Mouse (Mus musculus) cerebellum, adult 2 months (tissue): ENCODE measurements around the gene Abo. TPM values are rescaled to one million over a fixed set of nuclear protein-coding genes. Genes with fewer than 3 reads are reported as not detected.

Experiments used
- DNase-seq, 2 experiments: peaks; one replicate each; pipeline ENCODE4 v3.0.0; 2021
- H3K27ac ChIP-seq: fragments of 200-500 bp; 2 replicates; pipeline ENCODE4 v1.5.1; 2012; ENCODE audit warnings: low read length, control low read depth, inconsistent platforms; ENCODE audit not compliant: insufficient read depth
- H3K27me3 ChIP-seq: fragments of 200-500 bp; 2 replicates; pipeline ENCODE4 v1.6.1; 2012; ENCODE audit warnings: inconsistent platforms, mild to moderate bottlenecking, low read length, moderate library complexity; ENCODE audit not compliant: control insufficient read depth, insufficient read depth
- H3K4me1 ChIP-seq: fragments of 200-500 bp; 2 replicates; pipeline ENCODE4 v1.6.1; 2011; ENCODE audit warnings: low read length; ENCODE audit not compliant: control insufficient read depth, insufficient read depth
- H3K4me3 ChIP-seq: fragments of 200-500 bp; replicated peaks from 2 replicates; pipeline ENCODE3; 2011; ENCODE audit warnings: mild to moderate bottlenecking, low read depth, low read length, control low read depth; ENCODE audit not compliant: insufficient read depth
- CTCF ChIP-seq: fragments of 200-500 bp; IDR thresholded peaks from 2 replicates; pipeline ENCODE4 v1.5.1; 2011; ENCODE audit warnings: low read depth, mild to moderate bottlenecking, control low read depth, low read length, moderate library complexity, borderline replicate concordance; ENCODE audit not compliant: insufficient read depth
- POLR2A ChIP-seq: fragments of 200-500 bp; IDR thresholded peaks from 2 replicates; pipeline ENCODE4 v1.6.1; 2011; ENCODE audit warnings: low read length, control low read depth, borderline replicate concordance; ENCODE audit not compliant: insufficient read depth
- WGBS: fragments of 180-500 bp; shearing (Covaris S2); methylation state at CpG from one replicate; pipeline ENCODE4 v1.1.7; 2018; 5-methylcytosine and 5-hydroxymethylcytosine counted together
- polyA plus RNA-seq: library from polyadenylated mRNA; depleted of rRNA; stranded (reverse); fragments of >200 nt; gene quantifications from 2 replicates; pipeline ENCODE4 v1.2.3, GENCODE M21; 2012

The Abo gene
- polyA plus RNA-seq, 1 experiment: 0.08 TPM

DNA sequence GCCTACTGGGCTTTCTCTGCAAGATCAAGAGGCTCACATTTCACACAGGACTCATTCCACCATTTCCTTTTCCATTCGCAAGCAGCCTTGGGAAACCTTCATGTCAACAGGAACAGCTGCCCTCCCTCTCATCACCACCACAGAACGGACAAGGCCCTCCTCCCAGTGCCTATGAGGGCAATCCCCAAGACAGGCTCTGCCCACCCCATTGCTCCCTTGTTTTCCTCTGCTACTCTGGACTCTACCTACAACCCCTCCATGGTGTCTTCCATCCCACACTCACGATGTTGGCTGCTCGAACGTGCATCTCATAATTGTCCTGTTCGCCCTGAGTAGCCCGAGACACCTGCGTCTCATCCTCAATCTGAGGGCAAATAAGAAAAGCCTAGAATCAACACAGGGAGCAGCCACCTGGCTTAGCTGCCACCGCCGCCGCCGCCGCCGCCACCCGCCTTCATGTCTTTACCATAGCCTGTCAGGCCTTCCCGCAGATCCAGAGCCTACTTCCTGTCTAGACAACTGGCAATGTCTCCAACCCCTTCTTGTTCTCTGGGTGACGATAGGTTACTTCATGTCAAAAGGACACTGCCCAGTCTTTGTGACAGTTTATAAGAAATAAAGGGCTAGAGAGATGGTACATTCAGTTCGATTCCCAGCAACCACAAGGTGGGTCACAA is 44.1 kb upstream of the Abo start:
- WGBS: 80% methylated on average over 18 of the region's 18 CpGs
- Histone ChIP-seq H3K4me1 (peaks cover 8% of the 10 kb centered on the region), H3K4me3 (no peak overlapping the region), H3K27ac (no peak overlapping the region), H3K27me3 (no peaks in the 10 kb centered on the region)
- TF ChIP-seq POLR2A (no peak), CTCF (no peak)
- DNase-seq: no peak

DNA sequence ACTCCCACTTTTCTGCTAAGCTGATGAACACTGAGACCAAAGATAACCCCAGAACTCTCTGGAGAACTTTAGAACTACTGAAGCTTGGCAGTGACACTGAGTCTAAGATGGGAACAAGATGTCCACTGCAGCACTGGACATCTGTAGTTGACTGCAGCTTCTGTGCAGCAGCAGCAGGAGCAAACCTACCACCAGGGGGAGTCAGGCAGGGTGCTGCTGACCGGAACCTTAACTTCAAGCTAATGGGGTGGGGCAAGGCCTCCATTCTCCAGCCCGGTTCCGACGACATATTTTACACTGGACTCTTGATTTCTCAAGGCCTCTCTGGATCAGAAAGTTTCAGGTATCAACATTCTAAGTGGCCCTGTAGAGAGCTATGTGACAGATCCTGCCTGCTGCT is 42.3 kb upstream of the Abo start:
- no peak for DNase-seq
- no peak overlapping the region for H3K4me3 ChIP-seq
- no peak overlapping the region for H3K27ac ChIP-seq
- no peaks in the 10 kb centered on the region for H3K27me3 ChIP-seq
- no peak for TF ChIP-seq POLR2A
- TF ChIP-seq CTCF: peak; percentile 62
- peaks cover 13% of the 10 kb centered on the region for H3K4me1 ChIP-seq
- 25% methylated on average over 4 of the region's 4 CpGs for WGBS

DNA sequence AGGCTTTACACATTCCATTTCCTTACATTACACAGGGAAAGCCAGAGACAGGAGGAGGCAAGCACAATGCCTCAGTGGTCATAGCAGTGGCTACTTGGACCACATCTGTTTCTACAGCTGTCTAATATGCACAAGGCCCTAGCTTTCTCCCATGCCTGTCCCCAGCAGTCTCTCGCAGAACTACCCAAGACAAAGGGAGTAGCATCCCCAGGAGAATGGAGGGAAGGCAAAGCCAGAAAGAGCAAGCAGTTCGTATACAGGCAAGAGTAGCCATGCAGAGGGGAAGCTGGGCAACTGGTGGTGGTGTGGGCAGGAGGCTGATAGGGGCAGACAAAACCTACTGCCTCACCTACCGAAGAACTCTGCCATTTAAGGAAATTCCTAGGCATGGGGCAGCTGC is 41.7 kb upstream of the Abo start:
- Histone ChIP-seq H3K4me1 (peaks cover 13% of the 10 kb centered on the region), H3K4me3 (no peak overlapping the region), H3K27me3 (no peaks in the 10 kb centered on the region), H3K27ac (no peak overlapping the region)
- 90% methylated on average over 3 of the region's 3 CpGs for WGBS
- TF ChIP-seq POLR2A: no peak
- no peak for DNase-seq

DNA sequence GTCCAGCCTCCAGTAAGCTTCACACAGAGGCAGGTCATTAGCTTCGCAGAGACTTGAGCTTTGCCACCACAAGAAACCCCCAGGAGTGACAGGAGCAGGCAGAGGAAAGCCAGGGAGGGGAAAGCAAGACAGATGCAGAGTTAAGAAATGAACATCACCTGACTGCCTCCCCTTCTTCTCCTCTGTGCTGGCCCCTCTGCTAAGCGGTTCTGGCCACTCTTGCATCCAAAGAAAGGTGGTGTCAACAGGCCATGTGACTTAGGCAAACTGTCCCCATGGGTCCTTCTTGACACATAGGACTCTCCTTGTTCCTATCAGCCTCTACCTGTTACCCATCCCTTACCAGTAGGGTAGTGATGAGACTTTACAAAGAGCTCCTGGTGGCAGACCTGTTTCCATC is 41.2 kb upstream of the Abo start:
- TF ChIP-seq POLR2A: no peak
- no peak for TF ChIP-seq CTCF
- Histone ChIP-seq H3K27me3 (no peaks in the 10 kb centered on the region), H3K4me1 (peaks cover 13% of the 10 kb centered on the region), H3K4me3 (no peak overlapping the region), H3K27ac (no peak overlapping the region)
- 95% methylated on average over 2 of the region's 2 CpGs for WGBS
- DNase-seq: no peak

DNA sequence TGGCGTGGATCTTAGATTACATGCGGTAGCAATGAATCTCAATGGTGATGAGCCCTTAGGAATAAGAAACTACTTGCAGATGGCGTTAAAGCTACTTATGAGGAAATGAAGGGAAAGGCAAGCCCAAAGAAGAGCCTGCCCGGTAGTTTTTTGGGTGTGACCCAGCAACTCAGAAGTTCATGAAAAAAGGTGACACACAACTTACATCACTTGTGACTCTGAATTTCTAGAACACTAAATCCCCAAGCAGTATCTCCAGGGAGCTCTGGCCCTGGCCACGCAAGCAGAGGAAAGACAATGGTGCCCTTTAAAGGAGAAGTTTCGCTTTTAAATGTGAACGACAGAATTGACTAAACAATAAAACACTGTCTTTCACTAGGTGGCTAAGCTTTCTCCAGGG is 38.5 kb upstream of the Abo start:
- Histone ChIP-seq H3K27me3 (no peaks in the 10 kb centered on the region), H3K4me3 (peak overlapping the region; percentile 99), H3K4me1 (peaks cover 7% of the 10 kb centered on the region), H3K27ac (peak overlapping the region; percentile 72)
- TF ChIP-seq CTCF (no peak), POLR2A (no peak)
- no peak for DNase-seq
- WGBS: 6% methylated on average over 7 of the region's 7 CpGs

DNA sequence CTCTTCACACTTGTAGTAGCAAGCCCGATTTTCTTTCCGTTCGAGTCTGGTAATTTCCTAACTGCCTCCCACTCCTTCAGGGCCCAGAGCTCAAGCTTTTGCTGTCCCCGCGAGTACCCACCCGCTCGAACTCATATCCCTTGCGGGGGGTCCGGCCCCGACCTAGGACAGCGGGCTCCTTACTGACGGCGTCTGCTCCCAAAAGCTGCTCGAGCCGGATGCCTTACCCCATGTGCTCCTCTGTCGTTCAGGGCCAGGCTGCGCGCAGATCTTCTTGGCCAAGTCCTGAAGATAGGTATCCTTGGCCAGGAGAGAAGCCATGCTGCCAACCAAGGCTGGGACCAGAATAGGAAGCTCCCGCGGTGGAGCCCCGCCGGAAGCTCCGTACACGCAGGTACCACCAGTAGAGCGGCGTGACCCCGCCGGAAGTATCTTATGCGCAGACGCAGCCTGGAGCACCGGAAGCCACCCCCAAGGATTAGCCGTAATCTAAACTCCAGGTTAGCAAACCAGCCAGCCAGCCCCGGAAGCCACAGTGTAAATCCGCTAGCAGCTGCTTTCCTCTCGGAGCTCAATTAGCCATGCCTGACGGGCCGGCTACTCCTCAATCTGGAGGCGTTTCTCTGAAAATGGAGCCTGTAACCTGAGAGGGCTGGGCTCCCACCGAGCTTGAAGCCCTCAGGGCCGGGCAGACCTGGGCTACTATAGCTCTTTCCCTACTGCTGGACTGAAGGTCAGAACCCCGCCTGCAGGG is 37.9 kb upstream of the Abo start, which contains the start of gene Surf6:
Surf6 (minus strand) TSS at position 413 of the 754 bp plus-strand sequence.
- Histone ChIP-seq H3K4me3 (peak within 1 kb of the TSS; percentile 99), H3K27me3 (no peaks in the 10 kb centered on the region), H3K4me1 (peaks cover 7% of the 10 kb centered on the region), H3K27ac (peak within 1 kb of the TSS; percentile 72)
- DNase-seq: peak; percentile 95 to 97
- WGBS: under 1% methylated on average over 41 of the region's 41 CpGs
- TF ChIP-seq CTCF: no peak
- TF ChIP-seq POLR2A: peak; percentile 71; the same call in 1 of the 2 replicates

DNA sequence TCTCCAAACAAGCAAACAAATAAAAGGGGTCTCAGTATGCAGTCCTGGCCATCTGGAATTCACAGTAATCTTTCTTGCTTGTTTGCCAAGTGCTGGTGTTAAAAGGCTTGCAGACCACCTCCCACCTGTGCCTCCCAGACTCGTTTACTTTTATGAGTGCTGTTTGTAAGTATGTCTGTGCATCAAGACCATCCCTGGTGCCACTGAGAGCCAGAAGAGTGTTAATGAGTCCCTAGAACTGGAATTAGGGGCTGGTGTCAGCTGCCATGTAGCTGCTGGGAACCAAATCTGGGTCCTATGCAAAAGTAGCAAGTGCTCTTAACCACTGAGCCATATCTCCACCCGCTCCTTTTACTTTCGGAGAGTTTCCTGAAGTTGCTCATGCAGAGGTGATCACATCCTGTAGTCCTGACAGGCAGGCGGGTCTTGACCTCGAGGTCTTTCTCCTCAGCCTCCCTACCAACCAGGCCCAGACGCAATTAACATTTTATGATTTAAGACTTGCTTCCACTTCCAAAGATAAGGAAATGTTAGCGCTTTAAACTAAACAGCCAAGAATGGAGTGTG is 37.1 kb upstream of the Abo start:
- 7% methylated on average over 7 of the region's 7 CpGs for WGBS
- Histone ChIP-seq H3K4me3 (peak overlapping the region; percentile 99), H3K27me3 (no peaks in the 10 kb centered on the region), H3K4me1 (peaks cover 7% of the 10 kb centered on the region; the same call in 1 of the 2 replicates), H3K27ac (0 out of 2 replicates have a peak overlapping the region, but pooled peaks have one; percentile 15)
- no peak for DNase-seq
- TF ChIP-seq POLR2A: no peak
- no peak for TF ChIP-seq CTCF
